Mouse (Mus musculus): ENCODE data around the gene Asns.
"Not testable (repeated sequence)": the region's sequence is repeated elsewhere in the genome, so short reads cannot be mapped to it uniquely, and the experiment has no call there.

Gene Asns

GRCm38 (mm10) chr6:7676194-7676901 lies 16.7 kb downstream of the Asns start:
- DNase-seq (ENCODE audit: low spot score in 2 of 2), result no peak

DNA sequence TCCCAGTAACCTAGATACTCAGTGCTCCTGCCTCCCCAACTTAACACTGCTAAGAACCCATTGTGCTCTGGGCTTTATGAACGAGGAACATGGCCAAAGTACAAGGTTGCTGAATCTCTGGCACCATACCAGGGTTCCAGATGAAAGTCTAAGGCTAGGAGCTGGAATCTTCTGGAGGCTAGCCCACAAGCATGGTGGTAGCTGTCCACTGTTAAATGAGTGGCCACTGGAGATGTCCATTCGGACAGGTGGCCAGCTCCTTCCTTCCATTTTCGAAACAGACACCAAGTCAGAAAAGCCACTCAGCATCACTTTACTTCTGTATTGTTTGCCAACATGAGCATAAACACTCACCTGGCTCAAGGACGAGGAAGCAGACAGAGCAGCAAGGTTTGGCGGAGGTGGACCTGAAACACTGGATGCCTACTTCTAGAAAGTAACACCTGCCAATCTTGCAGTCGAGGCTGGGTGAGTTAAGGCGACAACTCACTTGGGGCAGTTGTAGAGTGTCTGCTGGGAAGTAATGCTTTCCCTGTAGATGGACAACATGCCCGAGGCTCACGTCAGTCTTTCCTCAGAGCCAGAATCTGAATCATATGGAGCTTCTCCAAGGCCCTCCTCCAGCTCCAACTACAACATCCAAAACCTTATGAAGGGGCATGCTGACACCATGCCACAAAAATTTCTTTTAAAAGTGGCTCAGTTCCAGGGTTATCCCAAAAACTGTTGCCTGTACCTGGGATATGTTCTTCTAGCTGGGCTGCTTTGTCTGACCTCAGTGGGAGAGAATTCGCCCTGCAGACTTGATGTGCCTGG lies 20.4 kb downstream of the Asns start:
- no peak for DNase-seq (ENCODE audit: low spot score in 2 of 2)

- DNase-seq (ENCODE audit: low spot score in 2 of 2), result no peak
Measured at GRCm38 (mm10) chr6:7671429-7671828, 21.6 kb downstream of the Asns start.

GRCm38 (mm10) chr6:7670588-7670987 lies 22.5 kb downstream of the Asns start:
- no peak for DNase-seq (ENCODE audit: low spot score in 2 of 2)

- DNase-seq (ENCODE audit: low spot score in 2 of 2), result no peak
Measured at GRCm38 (mm10) chr6:7669721-7670120, 23.3 kb downstream of the Asns start.

GRCm38 (mm10) chr6:7668332-7668731 lies 24.7 kb downstream of the Asns start:
- no peak for DNase-seq (ENCODE audit: low spot score in 2 of 2)

GRCm38 (mm10) chr6:7665902-7666301 lies 27.2 kb downstream of the Asns start:
- DNase-seq (ENCODE audit: low spot score in 2 of 2), result not testable (repeated sequence)

DNA sequence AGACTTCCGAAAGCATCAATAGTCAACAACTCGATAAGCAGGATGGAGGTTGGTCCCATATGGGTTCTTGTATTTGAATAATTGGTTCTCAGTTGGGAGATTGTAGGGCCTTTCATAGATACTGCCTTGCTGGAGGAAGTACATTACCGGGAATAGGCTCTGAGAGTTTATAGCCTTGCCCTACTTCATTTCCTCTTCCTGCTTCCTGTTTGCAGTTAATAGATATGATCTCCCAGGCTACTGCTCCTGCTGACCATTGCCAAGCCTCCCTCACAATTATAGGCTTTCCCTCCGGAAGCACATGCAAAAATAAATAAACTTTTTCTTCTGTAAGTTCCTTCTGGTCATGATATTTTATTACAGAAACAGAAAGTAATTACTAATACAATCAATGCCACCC lies 31.6 kb downstream of the Asns start:
- no peak for DNase-seq (ENCODE audit: low spot score in 2 of 2)

- no peak for DNase-seq (ENCODE audit: low spot score in 2 of 2)
Measured at GRCm38 (mm10) chr6:7660377-7661080, 32.5 kb downstream of the Asns start.

GRCm38 (mm10) chr6:7656601-7657000 lies 36.5 kb downstream of the Asns start:
- DNase-seq (ENCODE audit: low spot score in 2 of 2), result no peak

DNA sequence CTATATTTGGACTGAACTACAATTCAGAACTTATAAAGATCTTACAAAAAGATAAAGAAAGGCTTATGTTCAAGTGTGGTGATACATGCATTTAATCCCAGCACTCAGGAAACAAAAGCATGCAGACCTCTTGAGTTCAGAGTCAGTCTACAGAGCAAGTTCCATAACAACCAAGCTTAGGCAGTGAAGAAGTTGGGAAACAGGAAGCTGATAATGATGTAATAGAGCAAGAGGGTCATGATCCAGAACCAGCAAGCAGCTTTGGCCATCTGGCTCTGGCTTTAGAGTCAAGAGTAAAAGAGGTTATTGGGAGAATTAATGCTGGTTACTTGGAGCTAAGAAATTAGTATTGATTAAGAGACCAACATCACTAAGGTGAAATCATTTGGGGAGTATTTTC lies 44.6 kb downstream of the Asns start:
- DNase-seq (ENCODE audit: low spot score in 2 of 2), result no peak

All from spleen, postnatal 36 days (tissue).